Mouse (Mus musculus) cerebellum, adult 18-20 months (tissue): Measurements from ENCODE around the gene Snd1.

Source experiments
- DNase-seq, 2 experiments: peaks; one replicate each; pipeline ENCODE4 v3.0.0; 2021

Snd1 gene

DNA sequence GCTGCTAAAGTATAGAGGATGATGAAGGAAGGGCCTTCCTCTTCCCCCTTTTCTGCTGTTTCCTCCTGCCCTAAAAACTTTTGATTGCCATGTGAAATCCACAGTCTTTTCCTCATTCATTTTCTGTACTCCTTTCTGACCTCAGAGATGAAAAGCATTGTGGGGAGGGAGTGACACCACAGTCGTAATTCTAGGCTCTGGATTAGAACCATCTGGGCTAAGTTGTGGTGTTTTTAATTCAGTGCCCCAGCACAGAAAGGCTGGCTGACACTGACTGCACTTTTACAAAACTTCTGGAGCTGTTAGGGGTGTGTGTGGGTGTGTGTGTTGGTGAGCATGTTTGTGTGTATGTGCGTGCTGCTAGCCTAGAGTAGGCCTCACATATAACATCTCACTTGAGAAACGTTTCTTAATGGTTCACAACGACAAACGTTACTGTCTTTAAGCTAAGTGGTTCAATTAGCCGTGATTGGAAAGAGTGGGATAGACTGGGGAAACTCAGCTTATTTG is 373.4 kb downstream of the Snd1 start:
- no peak for DNase-seq

DNA sequence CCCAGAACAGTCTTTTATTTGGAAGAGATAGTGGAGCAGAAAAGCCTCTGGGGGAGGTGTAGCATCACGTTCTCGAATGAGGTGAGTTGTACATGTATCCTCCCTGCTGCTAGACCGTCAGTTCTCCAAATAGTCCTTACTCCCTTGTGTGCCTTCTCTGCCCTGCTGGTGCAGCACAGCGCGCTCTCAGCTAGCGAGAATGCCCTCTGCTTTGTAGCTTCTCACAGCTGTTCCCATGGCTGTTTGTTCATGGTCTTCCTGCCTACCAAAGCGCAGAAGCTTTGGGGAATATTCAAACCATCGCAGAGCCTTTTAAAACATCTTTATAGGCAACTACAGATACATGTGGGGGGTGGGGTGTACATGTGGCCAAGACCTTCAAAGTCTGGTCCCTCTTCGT is 374.0 kb downstream of the Snd1 start:
- no peak for DNase-seq

- no peak for DNase-seq
Measured at GRCm38 (mm10) chr6:28849317-28849716, 374.4 kb downstream of the Snd1 start.

GRCm38 (mm10) chr6:28850326-28850900 is 375.5 kb downstream of the Snd1 start:
- no peak for DNase-seq

- DNase-seq = no peak
Measured at GRCm38 (mm10) chr6:28852342-28852741, 377.4 kb downstream of the Snd1 start.

DNA sequence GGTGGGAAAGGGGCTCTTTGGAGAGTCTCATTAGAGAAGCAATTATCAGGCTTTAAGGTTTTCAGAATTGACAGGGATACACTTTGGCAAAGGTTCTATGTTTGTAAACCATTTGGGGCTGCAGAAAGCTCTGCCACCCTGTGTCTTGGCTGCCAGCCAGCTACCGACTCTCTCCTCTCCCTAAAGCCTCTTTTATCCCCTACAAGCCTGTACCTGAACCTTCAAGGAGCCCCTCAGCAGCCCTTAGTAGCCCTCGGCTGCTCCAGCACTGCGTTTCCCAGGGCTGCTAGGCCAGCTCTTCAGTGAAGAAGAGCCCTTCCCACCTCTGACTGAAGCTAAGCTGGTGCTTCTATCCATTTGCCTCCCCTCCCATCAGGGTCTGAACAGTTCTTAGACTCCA is 378.2 kb downstream of the Snd1 start:
- DNase-seq = peak; percentile 47 to 49

- DNase-seq = no peak
Measured at GRCm38 (mm10) chr6:28853654-28854053, 378.7 kb downstream of the Snd1 start.

- no peak for DNase-seq
Measured at GRCm38 (mm10) chr6:28854598-28854997, 379.7 kb downstream of the Snd1 start.

GRCm38 (mm10) chr6:28855442-28855841 is 380.5 kb downstream of the Snd1 start:
- DNase-seq = peak; percentile 51 to 53

DNA sequence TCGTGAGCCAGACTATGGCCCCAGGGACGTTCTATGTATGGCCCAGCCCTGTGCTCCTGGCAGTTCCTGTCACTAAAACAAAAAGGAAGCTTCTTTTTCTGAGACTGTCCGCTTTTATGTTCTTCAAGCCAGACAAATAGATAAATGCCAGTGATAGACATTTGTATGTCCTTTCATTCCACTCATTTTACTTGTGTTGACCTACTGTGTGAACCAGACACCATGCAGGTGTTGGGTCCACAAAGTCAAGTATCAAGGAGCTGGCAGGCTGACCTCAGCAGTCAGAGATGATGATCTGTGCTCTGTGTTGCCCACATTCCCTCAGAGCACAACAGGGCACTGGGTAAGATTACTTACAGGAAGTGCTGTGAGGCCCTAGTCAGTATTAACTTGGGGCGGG is 381.9 kb downstream of the Snd1 start:
- no peak for DNase-seq

DNA sequence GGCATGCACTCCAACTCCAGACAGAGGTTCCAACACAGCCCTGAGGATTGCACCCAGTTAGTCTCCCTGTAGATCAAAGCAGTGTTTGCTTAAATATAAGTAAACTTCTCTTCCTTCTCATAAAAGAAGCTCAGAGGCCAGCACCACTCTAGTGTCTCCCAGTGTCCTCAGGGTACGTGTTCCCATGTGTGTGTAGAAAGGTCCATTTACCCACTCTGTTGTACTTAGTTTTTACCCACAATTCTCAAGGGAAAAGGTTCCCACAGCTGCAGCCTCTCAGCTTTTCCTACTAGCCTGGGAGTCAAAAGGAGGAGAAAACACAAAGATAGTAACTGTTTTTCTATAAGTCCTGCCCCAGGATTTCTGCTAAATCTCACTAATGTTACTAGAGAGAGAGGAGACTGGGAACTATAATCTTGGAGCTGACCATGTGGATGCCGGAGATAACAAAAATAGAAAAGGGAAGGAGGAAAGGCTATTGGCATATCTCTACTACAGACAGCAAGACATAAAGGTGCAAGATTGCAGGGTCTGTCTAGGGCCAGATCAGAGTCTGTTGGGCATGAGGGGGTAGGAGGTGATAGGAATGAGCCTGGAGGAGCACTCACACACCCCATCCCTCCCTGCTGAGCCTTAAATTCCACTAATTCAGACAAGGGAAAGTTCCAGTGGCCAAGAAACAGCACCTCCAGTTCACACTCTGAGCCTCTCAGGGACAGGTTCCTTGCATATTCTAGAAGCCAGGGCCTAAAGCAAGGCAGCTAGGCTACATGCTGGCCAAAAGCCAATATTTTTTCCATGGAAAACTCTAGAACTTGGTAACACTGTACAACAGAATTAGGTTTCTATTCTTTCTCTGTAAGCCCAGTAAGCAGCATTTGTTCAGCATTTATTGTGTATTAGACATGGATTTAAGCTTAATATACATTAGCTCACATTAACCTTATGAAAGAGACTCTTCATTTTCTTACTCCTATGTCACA is 382.6 kb downstream of the Snd1 start:
- no peak for DNase-seq

DNA sequence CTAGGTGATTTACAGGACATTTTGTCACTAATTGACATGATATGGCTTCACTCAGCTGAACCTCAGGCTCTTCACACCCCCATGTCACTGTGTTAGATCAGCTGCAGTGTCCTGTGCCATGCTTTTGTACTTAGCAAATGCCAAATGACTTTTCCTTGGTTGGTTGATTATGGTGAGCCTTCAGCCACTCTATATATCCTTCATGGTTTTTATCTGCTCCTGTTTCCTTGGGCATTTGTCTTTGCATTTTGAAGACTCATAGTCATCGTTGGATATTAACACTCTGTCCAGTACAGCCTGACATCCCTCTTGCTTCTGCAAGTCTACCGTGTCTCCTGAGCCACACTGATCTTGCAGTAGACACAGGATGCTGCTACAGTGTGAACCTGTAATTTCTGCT is 384.2 kb downstream of the Snd1 start:
- DNase-seq = no peak

GRCm38 (mm10) chr6:28860450-28860849 is 385.5 kb downstream of the Snd1 start:
- peak in 1 of 2 experiments; percentile 40 for DNase-seq

- DNase-seq = no peak
Measured at GRCm38 (mm10) chr6:28860922-28861321, 386.0 kb downstream of the Snd1 start.

DNA sequence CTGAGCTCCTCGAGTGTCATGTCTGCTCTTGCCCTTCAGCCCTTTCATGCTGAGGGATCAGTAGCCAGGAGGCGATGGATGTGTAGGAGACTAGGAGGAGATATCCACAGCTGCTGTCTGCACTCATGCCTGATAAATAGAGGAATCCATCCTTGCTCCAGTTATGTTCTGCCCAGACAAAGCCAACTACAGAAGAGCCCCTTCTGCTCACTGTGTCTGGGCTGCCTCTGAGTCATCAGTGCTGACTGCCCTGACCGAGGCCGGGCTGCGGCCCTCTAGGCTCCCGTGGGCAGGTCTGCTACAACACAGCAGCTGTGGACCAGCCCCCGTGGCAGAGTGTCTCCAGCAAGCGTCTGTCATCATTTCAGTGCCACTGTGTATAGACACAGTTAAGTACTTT is 387.4 kb downstream of the Snd1 start:
- no peak for DNase-seq

DNA sequence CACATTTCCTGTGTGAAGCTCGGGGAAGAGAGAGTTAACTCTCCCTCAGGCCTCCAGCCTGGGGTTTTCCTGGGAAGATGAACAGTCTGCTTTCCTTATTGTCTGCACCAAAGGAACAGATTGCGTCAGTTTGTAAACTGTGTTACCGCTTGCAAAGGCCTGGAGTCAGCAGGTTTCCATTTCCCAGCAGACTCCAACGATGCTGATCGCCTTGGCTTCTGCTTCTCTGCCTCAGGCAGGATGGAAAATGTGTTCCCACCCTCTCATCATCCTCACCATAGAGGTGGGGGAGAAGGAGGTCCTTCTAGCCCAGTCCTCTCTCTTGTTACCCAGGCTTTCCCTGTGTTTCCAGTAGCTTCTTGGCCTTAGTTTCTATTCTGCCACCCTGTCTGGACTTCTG is 389.7 kb downstream of the Snd1 start:
- DNase-seq = peak; percentile 43 to 50

DNA sequence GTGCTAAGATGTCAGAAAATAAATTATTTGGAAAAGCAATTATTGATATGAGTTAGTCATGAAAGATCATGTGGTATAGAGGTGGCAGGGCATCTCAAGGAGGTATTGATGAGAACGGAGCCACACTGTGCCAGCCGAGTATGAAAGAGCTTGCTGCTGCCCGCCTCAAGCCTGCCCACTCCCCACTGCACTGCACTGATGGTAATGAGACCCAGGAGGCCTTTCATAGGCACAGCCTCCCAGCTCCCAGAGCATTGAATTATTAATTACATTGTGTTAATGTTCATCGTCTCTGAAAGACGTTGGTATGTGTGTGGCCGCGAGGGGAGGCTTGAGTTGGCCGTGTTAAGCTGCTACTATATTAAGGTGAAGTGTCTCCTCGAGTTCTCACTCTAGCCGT is 390.2 kb downstream of the Snd1 start:
- DNase-seq = no peak

- no peak for DNase-seq
Measured at GRCm38 (mm10) chr6:28866206-28866605, 391.3 kb downstream of the Snd1 start.

GRCm38 (mm10) chr6:28867516-28868251 is 392.7 kb downstream of the Snd1 start:
- no peak for DNase-seq

GRCm38 (mm10) chr6:28871725-28872420 is 396.9 kb downstream of the Snd1 start:
- DNase-seq = no peak

GRCm38 (mm10) chr6:28872421-28872795 is 397.5 kb downstream of the Snd1 start:
- DNase-seq = no peak

DNA sequence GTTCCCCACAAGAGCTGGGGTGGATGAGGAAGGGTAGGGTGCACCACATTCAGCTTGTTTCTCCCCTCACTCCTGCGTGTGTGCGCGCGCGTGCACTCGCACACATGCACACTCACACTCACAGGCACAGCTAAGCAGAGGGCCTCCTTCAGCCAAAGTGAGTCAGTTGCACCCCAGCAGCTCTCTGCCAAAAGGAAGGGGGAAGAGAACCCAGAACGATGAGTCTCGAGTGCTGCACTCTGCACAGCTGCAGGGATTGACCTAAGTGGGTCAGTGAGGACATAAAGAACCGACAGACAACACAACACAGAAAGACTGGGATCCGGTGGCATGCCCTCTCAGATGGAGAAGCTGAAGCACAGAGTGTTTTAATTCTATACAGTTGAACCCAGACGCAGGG is 399.1 kb downstream of the Snd1 start:
- no peak for DNase-seq

DNA sequence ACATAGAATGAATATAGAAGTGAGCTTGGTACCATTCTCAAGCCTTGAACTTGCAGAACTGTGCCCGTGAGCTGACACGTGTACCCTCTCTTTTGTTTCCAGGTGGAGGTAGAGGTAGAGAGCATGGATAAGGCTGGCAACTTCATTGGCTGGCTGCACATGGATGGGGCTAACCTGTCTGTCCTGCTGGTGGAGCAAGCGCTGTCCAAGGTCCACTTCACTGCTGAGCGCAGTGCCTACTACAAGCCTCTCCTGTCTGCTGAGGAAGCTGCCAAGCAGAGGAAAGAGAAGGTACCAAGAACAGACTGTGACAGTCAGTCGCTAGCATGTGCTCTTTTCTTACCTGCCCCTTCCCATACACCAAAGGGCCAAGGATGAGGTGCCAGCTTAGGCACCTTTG is 399.8 kb downstream of the Snd1 start:
- no peak for DNase-seq
